Mouse (Mus musculus) heart, embryonic 14.5 days (tissue): ENCODE results near the gene Rnf207. TPM values are rescaled to one million over a fixed set of nuclear protein-coding genes. Genes with fewer than 3 reads are reported as not detected.

Source experiments
- ATAC-seq: fragments of 200-750 bp; cut with Nextera tagmentation; 2 replicates; pipeline ENCODE4 v1.8.0; 2017; ENCODE audit warnings: low read depth, moderate TSS enrichment; ENCODE audit not compliant: insufficient number of reproducible peaks, insufficient read depth, low FRiP score
- H3K27ac ChIP-seq, 2 experiments: fragments of 200-500 bp in 1 of 2; fragments of 300-500 bp in 1 of 2; sonication (generic) in 1 of 2; replicated peaks in 1 of 2; 2 replicates each; pipeline ENCODE4 v1.5.1; 2012 to 2014; ENCODE audit warnings: low read depth in 2 of 2, low read length in 2 of 2, control low read depth in 1 of 2, mild to moderate bottlenecking in 1 of 2, mixed read lengths in 1 of 2; ENCODE audit not compliant: control insufficient read depth in 1 of 2, insufficient read depth in 1 of 2
- H3K27me3 ChIP-seq: fragments of 300-500 bp; sonication (generic); 2 replicates; pipeline ENCODE4 v1.6.1; 2014; ENCODE audit warnings: mild to moderate bottlenecking, low read length, control low read depth; ENCODE audit not compliant: control insufficient read depth, insufficient read depth
- H3K36me3 ChIP-seq: fragments of 300-500 bp; sonication (generic); 2 replicates; pipeline ENCODE4 v1.6.1; 2014; ENCODE audit warnings: mild to moderate bottlenecking, control low read depth, low read length, mixed read lengths; ENCODE audit not compliant: control insufficient read depth, insufficient read depth
- H3K4me1 ChIP-seq, 2 experiments: fragments of 200-500 bp in 1 of 2; fragments of 300-500 bp in 1 of 2; sonication (generic) in 1 of 2; 2 replicates each; pipeline ENCODE4 v1.6.1; 2012 to 2014; ENCODE audit warnings: low read length in 2 of 2, control low read depth in 1 of 2, mixed read lengths in 1 of 2; ENCODE audit not compliant: control insufficient read depth in 2 of 2, insufficient read depth in 2 of 2
- H3K4me2 ChIP-seq: fragments of 300-500 bp; sonication (generic); 2 replicates; pipeline ENCODE4 v1.6.1; 2014; ENCODE audit warnings: mild to moderate bottlenecking, low read length
- H3K4me3 ChIP-seq, 2 experiments: fragments of 200-500 bp in 1 of 2; fragments of 300-500 bp in 1 of 2; sonication (generic) in 1 of 2; 2 replicates each; pipeline ENCODE4 v1.5.1; 2012 to 2014; ENCODE audit warnings: low read length in 2 of 2, mild to moderate bottlenecking in 2 of 2, control low read depth in 1 of 2, low read depth in 1 of 2, moderate library complexity in 1 of 2; ENCODE audit not compliant: control insufficient read depth in 1 of 2, insufficient read depth in 1 of 2
- H3K9ac ChIP-seq: fragments of 300-500 bp; sonication (generic); 2 replicates; pipeline ENCODE4 v1.6.1; 2014; ENCODE audit warnings: mild to moderate bottlenecking, low read length
- H3K9me3 ChIP-seq: fragments of 300-500 bp; sonication (generic); 2 replicates; pipeline ENCODE4 v1.6.1; 2016; ENCODE audit warnings: low read length, control low read depth; ENCODE audit not compliant: control insufficient read depth
- WGBS: fragments of 180-500 bp; shearing (Covaris S2); extraction: QIAGEN DNeasy Blood & Tissue Kit; methylation state at CpG from one replicate; pipeline ENCODE4 v1.1.7; 2014; 5-methylcytosine and 5-hydroxymethylcytosine counted together
- polyA plus RNA-seq: library from polyadenylated mRNA; unstranded; fragments of >200 nt; fragmentation: Nextera tagmentation; extraction: Ambion mirVana; gene quantifications from 2 replicates; pipeline ENCODE4 v1.2.1, GENCODE M21; 2014

Rnf207 gene
- polyA plus RNA-seq, 1 experiment from 2014 or later = 74.9 TPM

GRCm38 (mm10) chr4:152340584-152341284 lies 21.9 kb upstream of the Rnf207 start:
- ATAC-seq = no peak
- peaks cover 67% of the 10 kb centered on the region for H3K27me3 ChIP-seq
- peaks cover 5 to 22% of the 10 kb centered on the region in 2 experiments for H3K4me1 ChIP-seq
- no peaks in the 10 kb centered on the region for H3K9me3 ChIP-seq
- H3K27ac ChIP-seq = no peak overlapping the region
- no peak overlapping the region for H3K4me2 ChIP-seq
- peaks cover 3% of the 10 kb centered on the region; the same call in 1 of the 2 replicates for H3K36me3 ChIP-seq
- no peak overlapping the region for H3K9ac ChIP-seq
- 34% methylated on average over 15 of the region's 15 CpGs for WGBS
- H3K4me3 ChIP-seq = no peak overlapping the region

GRCm38 (mm10) chr4:152339293-152339790 lies 20.5 kb upstream of the Rnf207 start:
- Histone ChIP-seq H3K4me3 (peak overlapping the region; percentile 47 to 55), H3K4me2 (peak overlapping the region; percentile 96), H3K9ac (peak overlapping the region; percentile 61), H3K27ac (no peak overlapping the region), H3K9me3 (no peaks in the 10 kb centered on the region), H3K27me3 (peaks cover 66% of the 10 kb centered on the region), H3K36me3 (peaks cover 15% of the 10 kb centered on the region), H3K4me1 (peaks cover 2 to 13% of the 10 kb centered on the region in 2 experiments; a peak in 3 of 4 replicates)
- ATAC-seq = no peak
- WGBS = 14% methylated on average over 11 of the region's 26 CpGs

- peak within 1 kb of the TSS; percentile 47 to 55 for H3K4me3 ChIP-seq
- H3K4me1 ChIP-seq = peaks cover 2 to 13% of the 10 kb centered on the region in 2 experiments; a peak in 3 of 4 replicates
- H3K27me3 ChIP-seq = peaks cover 63% of the 10 kb centered on the region
- no peak within 1 kb of the TSS for H3K27ac ChIP-seq
- H3K9me3 ChIP-seq = no peaks in the 10 kb centered on the region
- WGBS = 1% methylated on average over 94 of the region's 120 CpGs
- no peak for ATAC-seq
- peak within 1 kb of the TSS; percentile 96 for H3K4me2 ChIP-seq
- H3K36me3 ChIP-seq = peaks cover 22% of the 10 kb centered on the region
- peak within 1 kb of the TSS; percentile 61 for H3K9ac ChIP-seq
These were observed 19.9 kb upstream of the Rnf207 start, which contains the start of gene Chd5 for GRCm38 (mm10) chr4:152338419-152339292. Gene Chd5, plus strand, starts transcription at chr4:152338651.

GRCm38 (mm10) chr4:152337772-152338171 lies 19.0 kb upstream of the Rnf207 start:
- H3K4me2 ChIP-seq = no peak overlapping the region
- H3K9ac ChIP-seq = no peak overlapping the region
- WGBS = 36% methylated on average over 6 of the region's 6 CpGs
- peaks cover 0 to 13% of the 10 kb centered on the region in 2 experiments; a peak in 3 of 4 replicates for H3K4me1 ChIP-seq
- no peak overlapping the region for H3K27ac ChIP-seq
- no peak for ATAC-seq
- peaks cover 54% of the 10 kb centered on the region for H3K27me3 ChIP-seq
- peaks cover 31% of the 10 kb centered on the region for H3K36me3 ChIP-seq
- H3K4me3 ChIP-seq = no peak overlapping the region
- H3K9me3 ChIP-seq = no peaks in the 10 kb centered on the region

- WGBS = 93% methylated on average over 12 of the region's 12 CpGs
- Histone ChIP-seq H3K9ac (no peak overlapping the region), H3K27me3 (peaks cover 19% of the 10 kb centered on the region), H3K9me3 (no peaks in the 10 kb centered on the region), H3K27ac (no peak overlapping the region), H3K4me2 (no peak overlapping the region), H3K4me1 (peaks cover 0 to 4% of the 10 kb centered on the region in 2 experiments; a peak in 2 of 4 replicates), H3K36me3 (peaks cover 73% of the 10 kb centered on the region), H3K4me3 (no peak overlapping the region)
- no peak for ATAC-seq
These were observed 14.8 kb upstream of the Rnf207 start for GRCm38 (mm10) chr4:152333587-152333986.

GRCm38 (mm10) chr4:152332952-152333351 lies 14.2 kb upstream of the Rnf207 start:
- Histone ChIP-seq H3K27me3 (peaks cover 12% of the 10 kb centered on the region), H3K27ac (no peak overlapping the region), H3K9ac (no peak overlapping the region), H3K4me2 (no peak overlapping the region), H3K9me3 (no peaks in the 10 kb centered on the region), H3K4me3 (no peak overlapping the region), H3K4me1 (no peaks in the 10 kb centered on the region), H3K36me3 (peaks cover 77% of the 10 kb centered on the region)
- no peak for ATAC-seq
- 29% methylated on average over 2 of the region's 2 CpGs for WGBS

- Histone ChIP-seq H3K27me3 (no peaks in the 10 kb centered on the region), H3K4me1 (peaks cover 5 to 12% of the 10 kb centered on the region in 2 experiments), H3K27ac (no peak overlapping the region), H3K9me3 (no peaks in the 10 kb centered on the region), H3K4me3 (no peak overlapping the region), H3K4me2 (no peak overlapping the region), H3K9ac (no peak overlapping the region), H3K36me3 (peaks cover 59% of the 10 kb centered on the region)
- 81% methylated on average over 6 of the region's 6 CpGs for WGBS
- no peak for ATAC-seq
These were observed 9.9 kb upstream of the Rnf207 start for GRCm38 (mm10) chr4:152328691-152329090.
